Mouse (Mus musculus) stomach, embryonic 14.5 days (tissue): ENCODE measurements around the gene Susd6. TPM values are rescaled to one million over a fixed set of nuclear protein-coding genes. Genes with fewer than 3 reads are reported as not detected.

Source experiments
- ATAC-seq: fragments of 200-750 bp; cut with Nextera tagmentation; 2 replicates; pipeline ENCODE4 v1.8.0; 2017; ENCODE audit warnings: low read depth, moderate TSS enrichment; ENCODE audit not compliant: insufficient number of reproducible peaks, insufficient read depth, low FRiP score
- H3K27ac ChIP-seq: fragments of 300-500 bp; sonication (generic); 2 replicates; pipeline ENCODE4 v1.5.1; 2014; ENCODE audit warnings: mild to moderate bottlenecking, low read length, moderate library complexity, mixed read lengths
- H3K27me3 ChIP-seq: fragments of 300-500 bp; sonication (generic); 2 replicates; pipeline ENCODE4 v1.6.1; 2014; ENCODE audit warnings: low read length, control low read depth, mixed read lengths; ENCODE audit not compliant: control insufficient read depth, insufficient read depth
- H3K36me3 ChIP-seq: fragments of 300-500 bp; sonication (generic); 2 replicates; pipeline ENCODE4 v1.6.1; 2014; ENCODE audit warnings: mild to moderate bottlenecking, control low read depth, low read length, moderate library complexity, mixed read lengths; ENCODE audit not compliant: control insufficient read depth, insufficient read depth
- H3K4me1 ChIP-seq: fragments of 300-500 bp; sonication (generic); 2 replicates; pipeline ENCODE4 v1.6.1; 2014; ENCODE audit warnings: low read length, control low read depth, mixed read lengths; ENCODE audit not compliant: control insufficient read depth, insufficient read depth
- H3K4me2 ChIP-seq: fragments of 300-500 bp; sonication (generic); replicated peaks from 2 replicates; pipeline ENCODE4 v1.6.1; 2014; ENCODE audit warnings: low read depth, low read length, control low read depth
- H3K4me3 ChIP-seq: fragments of 300-500 bp; sonication (generic); 2 replicates; pipeline ENCODE4 v1.5.1; 2014; ENCODE audit warnings: low read depth, low read length, control low read depth
- H3K9ac ChIP-seq: fragments of 300-500 bp; sonication (generic); replicated peaks from 2 replicates; pipeline ENCODE4 v1.6.1; 2014; ENCODE audit warnings: low read depth, mild to moderate bottlenecking, control low read depth, low read length, moderate library complexity, mixed read lengths
- H3K9me3 ChIP-seq: fragments of 300-500 bp; sonication (generic); 2 replicates; pipeline ENCODE4 v1.6.1; 2016; ENCODE audit warnings: low read depth, low read length, control low read depth; ENCODE audit not compliant: control insufficient read depth
- WGBS: fragments of 180-500 bp; shearing (Covaris S2); extraction: QIAGEN DNeasy Blood & Tissue Kit; methylation state at CpG from one replicate; pipeline ENCODE4 v1.1.7; 2014; 5-methylcytosine and 5-hydroxymethylcytosine counted together
- polyA plus RNA-seq: library from polyadenylated mRNA; unstranded; fragments of >200 nt; fragmentation: Nextera tagmentation; extraction: Ambion mirVana; gene quantifications from 2 replicates; pipeline ENCODE4 v1.2.1, GENCODE M21; 2014

Susd6 gene
- polyA plus RNA-seq, 1 experiment from 2014 or later = 20.8 TPM

DNA sequence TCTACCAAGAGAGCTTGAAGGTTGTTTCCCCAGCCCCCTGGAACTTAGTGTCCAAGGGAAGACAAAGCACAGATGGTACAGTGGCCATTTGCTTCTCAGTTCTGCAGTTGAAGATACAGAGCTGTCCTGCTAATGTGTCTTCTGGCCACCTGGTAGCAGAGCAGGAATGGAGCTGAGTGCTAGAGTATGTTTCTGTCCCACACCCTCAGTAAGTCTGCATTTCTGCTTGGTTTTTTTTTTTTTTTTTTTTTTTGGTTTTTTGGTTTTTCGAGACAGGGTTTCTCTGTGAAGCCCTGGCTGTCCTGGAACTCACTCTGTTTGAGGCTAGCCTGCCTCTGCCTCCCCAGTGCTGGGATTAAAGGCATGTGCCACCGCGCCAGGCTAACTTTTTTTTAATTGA, 93.0 kb downstream of the Susd6 start:
- no peak overlapping the region for H3K9ac ChIP-seq
- H3K4me3 ChIP-seq = no peak overlapping the region
- no peak overlapping the region for H3K27ac ChIP-seq
- H3K27me3 ChIP-seq = no peaks in the 10 kb centered on the region
- no peak overlapping the region for H3K4me2 ChIP-seq
- peaks cover 1% of the 10 kb centered on the region; the same call in 1 of the 2 replicates for H3K36me3 ChIP-seq
- H3K9me3 ChIP-seq = no peaks in the 10 kb centered on the region
- 89% methylated on average over 3 of the region's 3 CpGs for WGBS
- peaks cover 13% of the 10 kb centered on the region for H3K4me1 ChIP-seq
- ATAC-seq = no peak

DNA sequence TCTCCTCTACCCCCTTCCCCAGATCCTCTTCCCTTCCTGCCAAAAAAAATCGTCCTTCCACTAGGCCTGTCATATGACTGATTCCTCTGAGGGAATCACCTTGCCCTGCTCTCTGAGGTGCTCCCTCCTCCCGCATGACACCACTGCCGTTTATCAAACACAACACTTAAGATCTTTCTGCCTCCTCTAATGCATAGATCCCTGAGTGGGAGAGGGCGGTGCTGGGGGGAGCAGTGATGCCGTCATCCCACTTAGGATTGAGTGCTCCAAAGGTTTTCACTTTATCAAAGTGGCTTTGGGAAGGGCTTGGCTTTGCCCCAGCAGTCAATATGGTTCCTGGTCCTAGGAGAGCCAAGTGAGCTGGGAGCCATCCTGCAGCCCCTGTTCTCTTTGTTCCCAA, 93.6 kb downstream of the Susd6 start:
- Histone ChIP-seq H3K27me3 (no peaks in the 10 kb centered on the region), H3K9me3 (no peaks in the 10 kb centered on the region), H3K4me2 (no peak overlapping the region), H3K4me3 (no peak overlapping the region), H3K36me3 (no peaks in the 10 kb centered on the region; the same call in 1 of the 2 replicates), H3K9ac (no peak overlapping the region), H3K27ac (no peak overlapping the region), H3K4me1 (peaks cover 13% of the 10 kb centered on the region)
- WGBS = 34% methylated on average over 5 of the region's 5 CpGs
- no peak for ATAC-seq

DNA sequence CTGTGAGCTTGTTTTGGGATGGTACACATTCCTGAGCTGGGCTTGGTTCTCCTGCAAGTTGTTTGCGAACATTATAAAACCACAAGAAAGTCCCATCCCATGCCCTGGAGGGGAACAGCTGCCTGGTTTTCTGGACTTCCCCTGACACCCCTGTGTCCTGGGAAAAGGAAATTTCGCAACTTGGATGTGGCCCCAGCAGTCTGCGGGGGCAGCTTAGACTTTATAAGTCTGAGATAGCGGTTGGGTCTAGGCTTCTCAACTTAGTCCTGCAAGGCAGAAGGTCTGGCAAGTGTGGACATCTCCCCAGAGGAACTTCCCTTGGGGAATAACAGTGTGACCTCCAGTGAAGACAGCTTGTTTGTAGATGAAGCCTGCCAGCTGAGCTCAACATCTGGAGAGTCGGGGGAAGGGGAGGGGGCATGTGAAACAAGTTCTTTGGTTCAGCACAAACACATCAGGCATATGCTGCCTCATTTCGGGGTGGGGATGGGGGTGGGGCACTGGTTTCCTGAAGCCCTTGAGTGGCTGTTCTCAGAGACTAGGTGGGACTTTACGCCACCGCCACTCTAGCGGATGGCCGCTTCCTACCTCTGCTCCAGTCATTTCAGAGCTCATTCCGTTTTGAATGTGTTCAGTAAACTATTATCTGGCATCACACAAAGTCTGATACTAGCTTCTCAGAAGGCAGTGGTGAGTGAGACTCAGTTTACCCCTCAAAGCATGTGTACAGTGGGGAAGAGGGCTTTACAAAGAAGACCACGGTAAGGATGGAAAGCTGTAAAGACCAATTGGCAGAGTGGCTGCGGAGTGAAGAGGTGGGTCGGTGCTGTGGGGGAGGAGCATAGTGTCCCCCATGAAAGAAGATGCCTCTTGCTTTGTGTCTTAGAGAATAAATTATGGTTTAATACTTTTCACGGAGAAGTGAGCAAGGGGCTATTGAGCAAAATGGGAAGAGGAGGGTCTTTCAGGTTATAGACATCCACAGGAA, 95.3 kb downstream of the Susd6 start:
- Histone ChIP-seq H3K9me3 (peaks cover 4% of the 10 kb centered on the region; the same call in 1 of the 2 replicates), H3K4me2 (peak overlapping the region; percentile 22; the same call in 1 of the 2 replicates), H3K9ac (no peak overlapping the region), H3K4me3 (0 out of 2 replicates have a peak overlapping the region, but pooled peaks have one; percentile 3), H3K27ac (peak overlapping the region; percentile 52; the same call in 1 of the 2 replicates), H3K27me3 (no peaks in the 10 kb centered on the region), H3K36me3 (no peaks in the 10 kb centered on the region; the same call in 1 of the 2 replicates), H3K4me1 (peaks cover 13% of the 10 kb centered on the region)
- WGBS = 26% methylated on average over 15 of the region's 15 CpGs
- peak; percentile 46; the same call in 1 of the 2 replicates for ATAC-seq

DNA sequence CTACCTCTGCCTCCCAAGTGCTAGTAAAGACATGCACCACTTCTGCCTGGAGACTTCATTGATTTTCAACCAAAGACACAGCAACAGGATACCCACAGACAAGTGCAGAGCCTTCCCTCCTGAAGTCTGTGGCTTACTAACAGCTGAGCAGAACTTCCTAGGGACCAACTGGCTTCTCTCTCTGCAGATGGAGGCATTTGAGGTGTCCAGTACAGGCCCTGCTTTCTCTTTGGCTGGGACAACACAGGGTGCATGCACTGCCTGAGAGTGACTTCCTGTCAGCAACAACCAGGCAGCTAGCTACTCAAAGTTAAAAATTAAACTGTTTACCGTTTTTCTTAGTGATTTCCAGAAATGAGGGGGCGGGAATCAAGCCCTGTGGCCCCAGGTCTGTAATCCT, 96.7 kb downstream of the Susd6 start:
- H3K36me3 ChIP-seq = no peaks in the 10 kb centered on the region
- WGBS = 51% methylated on average over 2 of the region's 2 CpGs
- no peaks in the 10 kb centered on the region for H3K27me3 ChIP-seq
- H3K9me3 ChIP-seq = peaks cover 4% of the 10 kb centered on the region; the same call in 1 of the 2 replicates
- H3K4me2 ChIP-seq = no peak overlapping the region
- no peak overlapping the region for H3K27ac ChIP-seq
- no peak for ATAC-seq
- peaks cover 13% of the 10 kb centered on the region for H3K4me1 ChIP-seq
- H3K9ac ChIP-seq = no peak overlapping the region
- H3K4me3 ChIP-seq = no peak overlapping the region

DNA sequence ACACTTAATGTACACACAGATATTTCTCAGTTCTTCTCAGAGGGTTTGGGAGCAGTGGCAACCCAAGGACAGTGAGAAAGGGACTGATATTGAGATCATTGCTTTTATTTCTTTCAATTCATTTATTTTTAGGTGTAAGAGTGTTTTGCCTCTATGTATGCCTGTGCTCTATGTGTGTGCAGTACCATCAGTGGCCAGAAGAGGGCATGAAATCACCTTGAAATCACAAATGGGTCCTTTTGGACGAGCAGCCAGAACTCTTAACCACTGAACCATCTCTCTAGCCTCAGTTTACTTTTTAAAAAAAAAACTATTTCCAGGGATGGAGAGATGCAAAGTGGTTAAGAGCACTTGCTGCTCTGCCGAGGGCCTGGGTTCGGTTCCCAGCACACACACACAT, 99.0 kb downstream of the Susd6 start:
- H3K4me2 ChIP-seq = no peak overlapping the region
- no peak for ATAC-seq
- H3K27ac ChIP-seq = no peak overlapping the region
- no peaks in the 10 kb centered on the region for H3K27me3 ChIP-seq
- H3K9ac ChIP-seq = no peak overlapping the region
- peaks cover 4% of the 10 kb centered on the region; the same call in 1 of the 2 replicates for H3K9me3 ChIP-seq
- no peaks in the 10 kb centered on the region for H3K36me3 ChIP-seq
- peaks cover 13% of the 10 kb centered on the region for H3K4me1 ChIP-seq
- 87% methylated on average over 3 of the region's 3 CpGs for WGBS
- H3K4me3 ChIP-seq = no peak overlapping the region

DNA sequence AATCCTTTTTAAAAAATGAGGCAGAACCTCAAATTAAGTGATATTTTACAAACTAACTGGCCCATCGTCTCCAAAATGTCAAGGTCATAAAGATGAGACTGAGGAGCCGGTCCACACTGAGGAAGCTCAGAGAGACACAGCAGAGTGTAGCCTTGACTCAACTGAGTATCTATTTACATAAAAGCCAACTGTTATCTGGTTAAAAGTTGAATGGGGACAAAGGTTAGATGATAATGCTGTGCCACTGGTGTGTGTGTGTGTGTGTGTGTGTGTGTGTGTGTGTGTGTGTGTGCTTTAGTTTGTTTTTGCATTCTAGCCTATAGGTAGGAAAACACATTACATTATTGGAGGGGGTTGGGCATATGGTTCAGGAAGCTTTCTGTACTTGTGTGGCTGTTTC, 100.8 kb downstream of the Susd6 start:
- H3K9ac ChIP-seq = no peak overlapping the region
- no peaks in the 10 kb centered on the region for H3K36me3 ChIP-seq
- no peak overlapping the region for H3K4me3 ChIP-seq
- H3K27me3 ChIP-seq = no peaks in the 10 kb centered on the region
- no peak overlapping the region for H3K27ac ChIP-seq
- H3K4me1 ChIP-seq = no peaks in the 10 kb centered on the region
- WGBS = 78% methylated on average over 2 of the region's 2 CpGs
- H3K4me2 ChIP-seq = no peak overlapping the region
- no peak for ATAC-seq
- H3K9me3 ChIP-seq = peaks cover 4% of the 10 kb centered on the region; the same call in 1 of the 2 replicates

DNA sequence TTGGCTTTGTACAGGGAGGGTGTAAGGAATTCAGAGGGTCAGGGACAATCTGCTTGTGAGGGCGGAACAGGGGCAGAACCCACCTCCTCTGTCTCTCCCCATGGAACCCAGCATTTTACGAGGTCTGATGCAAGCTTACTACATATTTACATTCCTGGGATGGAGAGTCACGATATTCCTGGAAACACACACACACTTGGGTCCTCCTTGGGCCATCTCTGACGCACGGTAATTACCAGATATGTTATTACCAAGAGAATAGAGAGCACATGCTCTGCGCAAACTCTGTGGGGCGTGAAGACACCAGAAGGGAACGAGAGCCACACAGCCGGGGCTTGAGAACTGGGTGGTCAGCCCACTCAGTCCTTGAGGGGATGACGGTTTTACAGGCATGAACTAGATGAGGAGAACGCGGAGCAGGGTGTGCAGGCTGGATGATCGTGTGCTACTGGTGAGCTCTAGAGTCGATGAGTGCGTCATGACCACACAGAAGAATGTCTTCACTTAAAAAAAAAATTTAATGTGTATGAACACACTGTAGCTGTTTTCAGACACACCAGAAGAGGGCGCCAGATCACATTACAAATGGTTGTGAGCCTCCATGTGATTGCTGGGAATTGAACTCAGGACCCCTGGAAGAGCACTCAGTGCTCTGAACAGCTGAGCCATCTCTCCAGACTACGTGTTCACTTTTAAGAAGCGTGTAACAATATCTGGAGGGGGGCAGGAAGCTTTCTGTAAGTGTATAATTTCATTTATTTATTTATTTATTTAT, 103.6 kb downstream of the Susd6 start:
- Histone ChIP-seq H3K4me3 (no peak overlapping the region), H3K36me3 (no peaks in the 10 kb centered on the region), H3K27me3 (no peaks in the 10 kb centered on the region), H3K4me1 (no peaks in the 10 kb centered on the region), H3K4me2 (no peak overlapping the region), H3K27ac (no peak overlapping the region), H3K9me3 (peaks cover 4% of the 10 kb centered on the region; the same call in 1 of the 2 replicates), H3K9ac (no peak overlapping the region)
- ATAC-seq = no peak
- WGBS = 85% methylated on average over 18 of the region's 18 CpGs

DNA sequence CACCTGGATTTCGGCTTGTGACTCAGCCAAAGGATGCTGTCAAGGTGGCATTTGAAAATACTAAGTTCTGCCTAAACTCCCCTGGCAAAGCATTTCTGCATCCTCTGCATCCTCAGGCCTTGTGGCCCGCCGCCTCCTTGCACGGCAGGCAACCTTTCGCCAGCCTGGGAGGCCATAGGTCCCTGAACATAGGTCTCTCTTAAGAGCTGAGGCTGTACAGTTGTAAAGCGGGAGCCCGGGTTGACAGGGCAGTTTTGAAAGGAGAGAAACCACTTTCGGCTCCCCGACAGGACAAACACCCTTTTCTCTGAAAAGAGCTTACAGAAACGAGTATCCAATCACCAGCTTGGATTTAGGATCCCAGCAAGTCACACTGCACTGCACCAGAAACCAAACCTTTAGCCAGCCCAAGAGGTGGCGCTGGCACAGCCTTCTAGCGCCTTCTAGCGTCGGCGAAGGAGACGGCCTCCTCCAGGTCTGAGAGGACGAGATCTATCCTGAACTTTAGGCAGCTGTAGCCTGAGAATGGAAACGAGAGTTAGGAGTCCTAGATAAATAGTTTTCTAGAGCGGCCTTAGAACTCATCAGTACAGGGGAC, 104.8 kb downstream of the Susd6 start:
- H3K27ac ChIP-seq = no peak overlapping the region
- H3K9me3 ChIP-seq = no peaks in the 10 kb centered on the region
- H3K36me3 ChIP-seq = no peaks in the 10 kb centered on the region
- no peaks in the 10 kb centered on the region for H3K27me3 ChIP-seq
- no peak overlapping the region for H3K9ac ChIP-seq
- H3K4me2 ChIP-seq = peak overlapping the region; percentile 30; the same call in 1 of the 2 replicates
- H3K4me1 ChIP-seq = no peaks in the 10 kb centered on the region
- no peak overlapping the region for H3K4me3 ChIP-seq
- peak; percentile 90; the same call in 1 of the 2 replicates for ATAC-seq
- WGBS = 15% methylated on average over 19 of the region's 19 CpGs
